In genomic region chr13:13536555-13536954, GRCm38 (mm10) we compare ENCODE assay signal across 26 mouse cellular contexts.
"Had no signal": no experiment of that assay in that cellular context is flagged by ENCODE, and none has a peak within 500 bp of the region (broad histone marks: within the 10 kb centered on the region; RNA-seq: fewer than 3 reads in every experiment).

No protein-coding gene starts in this region.

- H3K9me3 ChIP-seq: heart, embryonic 15.5 days; hindbrain, embryonic 13.5 days; hindbrain, embryonic 15.5 days; limb, embryonic 10.5 days; limb, embryonic 12.5 days; liver, embryonic 13.5 days; liver, embryonic 15.5 days had no signal

- H3K4me3 ChIP-seq: gastrocnemius, adult 2 months; heart, embryonic 13.5 days; heart, embryonic 15.5 days; hindbrain, embryonic 13.5 days; hindbrain, embryonic 15.5 days; limb, embryonic 10.5 days; limb, embryonic 12.5 days; liver, embryonic 13.5 days; liver, embryonic 15.5 days had no signal

- H3K4me2 ChIP-seq: heart, embryonic 11.5 days; heart, embryonic 13.5 days; heart, embryonic 15.5 days; hindbrain, embryonic 13.5 days; hindbrain, embryonic 15.5 days; limb, embryonic 12.5 days; liver, embryonic 11.5 days; liver, embryonic 13.5 days; liver, embryonic 15.5 days had no signal

- H3K27me3 ChIP-seq: heart, embryonic 13.5 days; heart, embryonic 15.5 days; hindbrain, embryonic 13.5 days; hindbrain, embryonic 15.5 days; limb, embryonic 12.5 days; liver, embryonic 13.5 days; liver, embryonic 15.5 days had no signal

- ATAC-seq: hindbrain, postnatal 0 days; intestine, embryonic 16.5 days had no signal

- H3K36me3 ChIP-seq: heart, embryonic 13.5 days; heart, embryonic 15.5 days; hindbrain, embryonic 13.5 days; hindbrain, embryonic 15.5 days; limb, embryonic 10.5 days; limb, embryonic 12.5 days; liver, embryonic 13.5 days; liver, embryonic 15.5 days had no signal

- H3K9ac ChIP-seq: heart, embryonic 13.5 days; heart, embryonic 15.5 days; hindbrain, embryonic 13.5 days; hindbrain, embryonic 15.5 days; limb, embryonic 12.5 days; liver, embryonic 13.5 days; liver, embryonic 15.5 days had no signal

- H3K4me1 ChIP-seq: hindbrain, embryonic 13.5 days; hindbrain, embryonic 15.5 days; liver, embryonic 13.5 days; liver, embryonic 15.5 days had no signal

- DNase-seq: gastrocnemius, adult 2 months; gastrocnemius, postnatal 10 days; gastrocnemius, postnatal 25 days; heart, adult 18-20 months; heart, postnatal 14 days; heart, postnatal 36 days; kidney, adult 11 months; kidney, adult 2 months; kidney, postnatal 14 days; kidney, postnatal 36 days; layer of hippocampus, adult 9-11 months; layer of hippocampus, postnatal 36 days; liver; liver, embryonic 13.5 days had no signal

- H3K27ac ChIP-seq: gastrocnemius, adult 2 months; heart, embryonic 13.5 days; heart, embryonic 15.5 days; hindbrain, embryonic 13.5 days; hindbrain, embryonic 15.5 days; hindbrain, postnatal 0 days; kidney, postnatal 0 days; limb, embryonic 10.5 days; limb, embryonic 12.5 days; liver, embryonic 13.5 days; liver, embryonic 15.5 days had no signal
